Mouse (Mus musculus): ENCODE data around the gene Kcng1.

- no peak for TF ChIP-seq CTCF (IDR thresholded peaks at IDR 0.05; ENCODE audit: low read depth, low read length)
- no peak for TF ChIP-seq POLR2A (IDR thresholded peaks at IDR 0.05; ENCODE audit: borderline replicate concordance, low read depth, low read length)
Measured at GRCm38 (mm10) chr2:168229116-168230025, 52.2 kb downstream of the Kcng1 start.

Data from bone marrow macrophage, adult 2 months (primary cell).